Comparison of ENCODE assay signal across 35 mouse cellular contexts in genomic region chr4:45917091-45917490, GRCm38 (mm10). TPM values are rescaled to one million over a fixed set of nuclear protein-coding genes. Genes with fewer than 3 reads are reported as not detected.
DNase-seq lines count a peak whose midpoint lies in the region; ATAC-seq and TF ChIP-seq lines count a peak whose summit lies in the region.
"Had no signal": no experiment of that assay in that cellular context is flagged by ENCODE, and none has a peak within 500 bp of the region (broad histone marks: within the 10 kb centered on the region; RNA-seq: fewer than 3 reads in every experiment).

No protein-coding gene starts in this region.

- no peak overlapping the region for H3K4me3 ChIP-seq in heart, embryonic 13.5 days
- no peak overlapping the region for H3K4me3 ChIP-seq in lung, postnatal 0 days (ENCODE audit: low read depth, low read length)
- no peak overlapping the region for H3K4me3 ChIP-seq in lung, adult 2 months (replicated peaks; ENCODE audit: extremely low read depth, low read depth, low read length)
- no peak overlapping the region for H3K4me3 ChIP-seq in layer of hippocampus, adult 2 months
- H3K4me3 ChIP-seq: embryonic facial prominence, embryonic 12.5 days; heart, embryonic 15.5 days; limb, embryonic 10.5 days; limb, embryonic 15.5 days; liver, embryonic 13.5 days; lung, embryonic 15.5 days; megakaryocyte, embryonic 14.5 days; midbrain, embryonic 13.5 days; neural tube, embryonic 13.5 days had no signal

- H3K36me3 ChIP-seq in heart, embryonic 13.5 days = no peaks in the 10 kb centered on the region
- H3K36me3 ChIP-seq in lung, postnatal 0 days (ENCODE audit: insufficient read depth, low read length) = no peaks in the 10 kb centered on the region
- H3K36me3 ChIP-seq: embryonic facial prominence, embryonic 12.5 days; G1E; heart, embryonic 15.5 days; limb, embryonic 10.5 days; limb, embryonic 15.5 days; liver, embryonic 13.5 days; lung, embryonic 15.5 days; midbrain, embryonic 13.5 days; neural tube, embryonic 13.5 days had no signal

- no peak overlapping the region for H3K4me2 ChIP-seq in heart, embryonic 13.5 days
- H3K4me2 ChIP-seq in lung, postnatal 0 days (replicated peaks; ENCODE audit: low read depth, low read length) = no peak overlapping the region
- H3K4me2 ChIP-seq: embryonic facial prominence, embryonic 12.5 days; heart, embryonic 15.5 days; hindbrain, embryonic 14.5 days; limb, embryonic 15.5 days; liver, embryonic 13.5 days; lung, embryonic 15.5 days; midbrain, embryonic 13.5 days; neural tube, embryonic 13.5 days had no signal

- H3K27me3 ChIP-seq in heart, embryonic 13.5 days (replicated peaks) = no peaks in the 10 kb centered on the region
- H3K27me3 ChIP-seq in lung, postnatal 0 days (replicated peaks; ENCODE audit: insufficient read depth, low read length) = no peaks in the 10 kb centered on the region
- H3K27me3 ChIP-seq: embryonic facial prominence, embryonic 12.5 days; heart, embryonic 15.5 days; limb, embryonic 15.5 days; liver, embryonic 13.5 days; lung, embryonic 15.5 days; midbrain, embryonic 13.5 days; neural tube, embryonic 13.5 days had no signal

- no peak for TF ChIP-seq CTCF in lung, postnatal 0 days (IDR thresholded peaks at IDR 0.05)
- no peak for TF ChIP-seq CTCF in lung, adult 2 months (IDR thresholded peaks at IDR 0.05; ENCODE audit: insufficient read depth, low read length)
- TF ChIP-seq CTCF in layer of hippocampus, adult 2 months (conservative IDR thresholded peaks at IDR 0.05) = no peak

- no peak for TF ChIP-seq POLR2A in lung, adult 2 months (IDR thresholded peaks at IDR 0.05; ENCODE audit: borderline replicate concordance, extremely low read depth, low read depth, low read length)

- 50% methylated on average over 7 of the region's 7 CpGs for WGBS in heart, embryonic 13.5 days
- WGBS in lung, postnatal 0 days = 52% methylated on average over 7 of the region's 7 CpGs
- WGBS in lung, adult 2 months = 61% methylated on average over 7 of the region's 7 CpGs

- H3K4me1 ChIP-seq in heart, embryonic 13.5 days = no peaks in the 10 kb centered on the region
- H3K4me1 ChIP-seq in lung, postnatal 0 days (ENCODE audit: insufficient read depth, low read depth, low read length) = no peaks in the 10 kb centered on the region
- no peaks in the 10 kb centered on the region for H3K4me1 ChIP-seq in lung, adult 2 months (ENCODE audit: control insufficient read depth, insufficient read depth, low read length)
- H3K4me1 ChIP-seq: embryonic facial prominence, embryonic 12.5 days; heart, embryonic 15.5 days; limb, embryonic 10.5 days; limb, embryonic 15.5 days; liver, embryonic 13.5 days; lung, embryonic 15.5 days; megakaryocyte, embryonic 14.5 days; midbrain, embryonic 13.5 days had no signal

- peaks cover 4% of the 10 kb centered on the region; the same call in 1 of the 2 replicates for H3K9me3 ChIP-seq in heart, embryonic 13.5 days
- H3K9me3 ChIP-seq in lung, postnatal 0 days (ENCODE audit: low read length) = no peaks in the 10 kb centered on the region
- H3K9me3 ChIP-seq: embryonic facial prominence, embryonic 12.5 days; G1E; heart, embryonic 15.5 days; limb, embryonic 10.5 days; limb, embryonic 15.5 days; liver, embryonic 13.5 days; lung, embryonic 15.5 days; midbrain, embryonic 13.5 days; neural tube, embryonic 13.5 days had no signal

- ATAC-seq in heart, embryonic 13.5 days (ENCODE audit: extremely low read depth, insufficient number of reproducible peaks, low FRiP score, low TSS enrichment) = no peak
- peak; percentile 38; the same call in 1 of the 2 replicates for ATAC-seq in lung, postnatal 0 days
- ATAC-seq: forebrain, embryonic 14.5 days; intestine, postnatal 0 days; midbrain, embryonic 13.5 days; Patski had no signal

- H3K27ac ChIP-seq in heart, embryonic 13.5 days (replicated peaks) = peak overlapping the region; percentile 42; the same call in 1 of the 2 replicates
- no peak overlapping the region for H3K27ac ChIP-seq in lung, postnatal 0 days (ENCODE audit: low read length)
- no peak overlapping the region for H3K27ac ChIP-seq in layer of hippocampus, adult 2 months
- H3K27ac ChIP-seq: embryonic facial prominence, embryonic 12.5 days; heart, embryonic 15.5 days; hindbrain, embryonic 14.5 days; limb, embryonic 10.5 days; limb, embryonic 15.5 days; liver, embryonic 13.5 days; lung, embryonic 15.5 days; midbrain, embryonic 13.5 days; neural tube, embryonic 13.5 days had no signal

- no peak overlapping the region for H3K9ac ChIP-seq in heart, embryonic 13.5 days
- no peak overlapping the region for H3K9ac ChIP-seq in lung, postnatal 0 days (replicated peaks; ENCODE audit: low read depth)
- H3K9ac ChIP-seq: embryonic facial prominence, embryonic 12.5 days; heart, embryonic 15.5 days; hindbrain, embryonic 14.5 days; limb, embryonic 15.5 days; liver, embryonic 13.5 days; lung, embryonic 15.5 days; midbrain, embryonic 13.5 days; neural tube, embryonic 13.5 days had no signal

- TF ChIP-seq EP300 in lung, postnatal 0 days (IDR thresholded peaks at IDR 0.05) = no peak

- peak; percentile 57 to 83 for DNase-seq in adrenal gland, adult (ENCODE audit: inconsistent age in 2 of 2, low spot score in 1 of 2)
- no peak for DNase-seq in adrenal gland, adult 18-20 months (ENCODE audit: low spot score in 2 of 2)
- DNase-seq in heart, postnatal 25 days (ENCODE audit: low spot score) = no peak
- DNase-seq in lung, postnatal 0 days (ENCODE audit: low spot score) = peak; percentile 14
- DNase-seq in lung, adult 2 months = no peak
- peak; percentile 8 for DNase-seq in lung, postnatal 14 days
- no peak for DNase-seq in layer of hippocampus, adult 2 months (ENCODE audit: low spot score in 2 of 2)
- DNase-seq: adrenal gland, postnatal 10 days; cerebellum, adult 2 months; cerebellum, postnatal 25 days; gastrocnemius, postnatal 25 days; heart, adult 11 months; kidney, adult 9 months; kidney, postnatal 10 days; layer of hippocampus, adult 9-11 months; liver, embryonic 13.5 days; thymus, postnatal 14 days had no signal

- intact Hi-C loops in heart, postnatal 25 days (cut with DNase I) = no loop called here

RNA-seq across cellular contexts. Expression of gene Ccdc180, which starts 27.0 kb away (rescaled TPM):
- under 1 TPM in 1 of 2 experiments, not detected in 1; 0.10 TPM for total RNA-seq in adrenal gland, adult 18-20 months (2021)
- polyA plus RNA-seq in heart, embryonic 13.5 days (2015; fragmentation: Nextera tagmentation; extraction: Ambion mirVana) = 0.08 and 0.10 TPM in 2 replicates
- not detected for total RNA-seq in heart, postnatal 25 days (2021)
- 1.4 and 2.9 TPM in 2 replicates for polyA plus RNA-seq in lung, postnatal 0 days (2015; fragmentation: Nextera tagmentation; extraction: Ambion mirVana)
- polyA plus RNA-seq in lung, adult 2 months (2012; rRNA removed) = 1.4 and 2.4 TPM in 2 replicates
- total RNA-seq in layer of hippocampus, adult 2 months (2021) = under 1 TPM; 0.56 to 0.79 TPM
- total RNA-seq: gastrocnemius, adult 18-20 months; gastrocnemius, postnatal 25 days; hematopoietic stem cell, adult 5-6 weeks had no signal
- polyA plus RNA-seq: embryonic facial prominence, embryonic 12.5 days; G1E; large intestine, adult 2 months; limb, embryonic 10.5 days; Patski; small intestine, adult 2 months had no signal

RNA-seq across cellular contexts. Expression of gene Tdrd7, which starts 48.0 kb away (rescaled TPM):
- total RNA-seq in adrenal gland, adult 18-20 months (2021) = 10 to 100 TPM; 27.8 to 30.4 TPM
- 13.0 and 14.3 TPM in 2 replicates for polyA plus RNA-seq in heart, embryonic 13.5 days (2015; fragmentation: Nextera tagmentation; extraction: Ambion mirVana)
- 10 to 100 TPM in 1 of 2 experiments, 1 to 10 TPM in 1; 9.7 to 11.7 TPM for total RNA-seq in heart, postnatal 25 days (2021)
- 28.9 and 30.7 TPM in 2 replicates for polyA plus RNA-seq in lung, postnatal 0 days (2015; fragmentation: Nextera tagmentation; extraction: Ambion mirVana)
- polyA plus RNA-seq in lung, adult 2 months (2012; rRNA removed) = 12.6 and 19.1 TPM in 2 replicates
- total RNA-seq in layer of hippocampus, adult 2 months (2021) = 10 to 100 TPM; 26.5 to 29.7 TPM

Comparison
In these comparisons a context has a peak if more than half of its experiments do, and no peak if none do; other contexts are left out.
1. DNase-seq: peak in adrenal gland, adult (2 of 2), lung, postnatal 0 days (single experiment) and lung, postnatal 14 days (single experiment); none in adrenal gland, adult 18-20 months (0 of 2), heart, postnatal 25 days (single experiment), lung, adult 2 months (single experiment) and layer of hippocampus, adult 2 months (0 of 2).